Mouse (Mus musculus) olfactory bulb, adult 2 months (tissue): Measurements from ENCODE around the gene Khk.

Experiments used
- CTCF ChIP-seq: fragments of 200-500 bp; IDR thresholded peaks from 2 replicates; pipeline ENCODE4 v1.5.1; 2012; ENCODE audit warnings: low read depth, mild to moderate bottlenecking, low read length, moderate library complexity; ENCODE audit not compliant: insufficient read depth
- POLR2A ChIP-seq: fragments of 200-500 bp; IDR thresholded peaks from 2 replicates; pipeline ENCODE4 v1.6.1; 2012; ENCODE audit warnings: mild to moderate bottlenecking, low read depth, low read length, moderate library complexity; ENCODE audit not compliant: insufficient read depth

DNA sequence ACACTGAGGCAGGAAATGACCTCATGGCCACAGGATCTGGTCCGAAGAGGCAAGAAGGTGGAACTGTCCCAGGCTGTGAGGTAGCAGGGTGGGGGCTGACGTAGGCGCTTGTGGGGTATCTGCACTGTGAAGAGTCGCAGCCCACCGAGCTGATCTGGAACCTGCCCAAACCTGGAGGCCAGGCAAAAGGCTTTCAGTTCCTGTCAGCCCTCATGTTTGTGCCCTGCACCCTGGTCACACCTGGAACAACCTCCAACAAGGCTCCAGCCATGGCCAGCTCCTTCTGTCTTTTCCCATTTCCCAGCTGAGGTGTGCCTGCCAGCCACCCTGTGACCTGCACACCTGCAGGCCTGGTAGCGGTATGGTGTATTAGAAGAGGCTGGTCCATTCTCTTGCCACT, 36.7 kb downstream of the Khk start:
- TF ChIP-seq POLR2A, result no peak
- TF ChIP-seq CTCF, result no peak
